Mouse (Mus musculus) embryo, embryonic 9.5 days (tissue): ENCODE measurements at regions not wholly inside any gene's neighbourhood (a gene's known extent, or its start where the extent isn't known, plus 50 kb on each side); places are given as distances from the start of the nearest gene placed in this dataset.

Experiments used
- DNase-seq: peaks from one replicate; pipeline ENCODE4 v3.0.0-alpha.2; 2017; ENCODE audit errors: extremely low spot score

GRCm38 (mm10) chr10:24437177-24437576, 158.1 kb upstream of the Ccn2 start:
- DNase-seq, result no peak

- DNase-seq, result no peak
Measured at GRCm38 (mm10) chr10:24444572-24444971, 150.7 kb upstream of the Ccn2 start.

GRCm38 (mm10) chr10:24445036-24445435, 150.2 kb upstream of the Ccn2 start:
- no peak for DNase-seq

- DNase-seq, result no peak
Measured at GRCm38 (mm10) chr10:24446168-24446567, 149.1 kb upstream of the Ccn2 start.

GRCm38 (mm10) chr10:24447135-24447534, 148.1 kb upstream of the Ccn2 start:
- DNase-seq, result no peak

GRCm38 (mm10) chr10:24448001-24448561, 147.2 kb upstream of the Ccn2 start:
- DNase-seq, result no peak

GRCm38 (mm10) chr10:24453507-24453906, 141.7 kb upstream of the Ccn2 start:
- DNase-seq, result no peak

- no peak for DNase-seq
Measured at GRCm38 (mm10) chr10:24458667-24459066, 136.6 kb upstream of the Ccn2 start.

- no peak for DNase-seq
Measured at GRCm38 (mm10) chr10:24463873-24464272, 131.4 kb upstream of the Ccn2 start.

- DNase-seq, result no peak
Measured at GRCm38 (mm10) chr10:24464377-24464776, 130.9 kb upstream of the Ccn2 start.

GRCm38 (mm10) chr10:24469741-24470140, 125.5 kb upstream of the Ccn2 start:
- no peak for DNase-seq

- no peak for DNase-seq
Measured at GRCm38 (mm10) chr10:24471521-24471920, 123.7 kb upstream of the Ccn2 start.

- DNase-seq, result no peak
Measured at GRCm38 (mm10) chr10:24476288-24476687, 119.0 kb upstream of the Ccn2 start.

- DNase-seq, result no peak
Measured at GRCm38 (mm10) chr10:24478535-24478934, 116.7 kb upstream of the Ccn2 start.

GRCm38 (mm10) chr10:24479148-24479547, 116.1 kb upstream of the Ccn2 start:
- DNase-seq, result no peak

GRCm38 (mm10) chr10:24481926-24482612, 113.2 kb upstream of the Ccn2 start:
- DNase-seq, result no peak

GRCm38 (mm10) chr10:24483053-24483452, 112.2 kb upstream of the Ccn2 start:
- DNase-seq, result no peak

GRCm38 (mm10) chr10:24484101-24484660, 111.1 kb upstream of the Ccn2 start:
- peak; percentile 28 for DNase-seq

- DNase-seq, result no peak
Measured at GRCm38 (mm10) chr10:24485461-24485860, 109.8 kb upstream of the Ccn2 start.

- DNase-seq, result no peak
Measured at GRCm38 (mm10) chr10:24486224-24486623, 109.0 kb upstream of the Ccn2 start.

- DNase-seq, result no peak
Measured at GRCm38 (mm10) chr10:24487915-24488314, 107.3 kb upstream of the Ccn2 start.

- DNase-seq, result no peak
Measured at GRCm38 (mm10) chr10:24490432-24490831, 104.8 kb upstream of the Ccn2 start.

- DNase-seq, result no peak
Measured at GRCm38 (mm10) chr10:24491848-24492247, 103.4 kb upstream of the Ccn2 start.
